Mouse (Mus musculus): Measurements from ENCODE around the gene Calhm1. TPM values are rescaled to one million over a fixed set of nuclear protein-coding genes. Genes with fewer than 3 reads are reported as not detected.

Calhm1 gene
- total and polyA plus RNA-seq, 3 experiments = 0.06 TPM; not detected in 2

DNA sequence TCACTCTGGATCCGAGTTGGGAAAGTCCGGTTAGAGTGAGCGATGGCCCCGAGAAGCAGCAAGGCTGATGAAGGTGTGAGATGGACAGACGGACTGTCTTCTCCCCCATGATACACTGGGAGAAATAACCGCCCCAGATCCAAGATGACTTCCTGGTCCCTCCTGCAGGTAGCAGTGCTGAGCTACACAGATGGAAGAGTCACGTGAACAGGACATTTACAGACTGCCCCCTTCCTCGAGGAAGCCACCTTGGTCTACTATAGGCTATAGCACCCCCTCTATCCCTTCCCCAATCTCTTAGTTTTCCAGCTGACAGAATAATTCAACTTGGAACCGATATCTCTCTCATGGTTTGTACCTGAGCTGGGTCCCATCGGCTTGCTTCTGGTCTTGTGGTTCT lies 33.9 kb upstream of the Calhm1 start:
- Histone ChIP-seq H3K36me3 (ENCODE audit: control insufficient read depth in 1 of 2, insufficient read depth in 2 of 2, low read length in 2 of 2) (no peaks in the 10 kb centered on the region), H3K4me3 (ENCODE audit: control insufficient read depth in 1 of 2, insufficient read depth in 1 of 2, low read depth in 2 of 2, low read length in 2 of 2) (no peak overlapping the region), H3K27ac (ENCODE audit: control insufficient read depth, low read depth, low read length) (no peak overlapping the region), H3K79me2 (ENCODE audit: control insufficient read depth, insufficient read depth, low read length, poor library complexity) (no peaks in the 10 kb centered on the region), H3K4me1 (ENCODE audit: control insufficient read depth in 1 of 2, insufficient read depth in 2 of 2, low read length in 2 of 2) (no peaks in the 10 kb centered on the region), H3K9ac (ENCODE audit: control insufficient read depth, low read depth, low read length, poor library complexity, severe bottlenecking) (no peak overlapping the region), H3K9me3 (replicated peaks; ENCODE audit: insufficient read depth, low read length) (no peaks in the 10 kb centered on the region), H3K27me3 (ENCODE audit: control insufficient read depth in 1 of 2, insufficient read depth in 2 of 2, low read length in 2 of 2) (peaks cover 0 to 3% of the 10 kb centered on the region in 2 experiments; a peak in 3 of 4 replicates)
- TF ChIP-seq POLR2A (IDR thresholded peaks at IDR 0.05; ENCODE audit: control insufficient read depth in 1 of 2, insufficient read depth in 1 of 2, low read depth in 1 of 2, low read length in 2 of 2, poor library complexity in 1 of 2) (no peak), KAT2A (conservative IDR thresholded peaks at IDR 0.05; ENCODE audit: low read depth, low read length) (no peak), CHD1 (IDR thresholded peaks at IDR 0.05; ENCODE audit: low read depth, low read length) (no peak), CTCF (IDR thresholded peaks at IDR 0.05 in 2 of 3, conservative IDR thresholded peaks at IDR 0.05 in 1 of 3; ENCODE audit: control insufficient read depth in 1 of 3, insufficient read depth in 1 of 3, low read depth in 2 of 3, low read length in 3 of 3, poor library complexity in 1 of 3, severe bottlenecking in 1 of 3) (no peak), USF1 (IDR thresholded peaks at IDR 0.05; ENCODE audit: low read depth, low read length) (0 out of 2 replicates have a peak, but pooled peaks have one; percentile 32), ZNF384 (IDR thresholded peaks at IDR 0.05; ENCODE audit: low read depth, low read length) (no peak)
- no peak for DNase-seq (ENCODE audit: low read depth, low spot score)

DNA sequence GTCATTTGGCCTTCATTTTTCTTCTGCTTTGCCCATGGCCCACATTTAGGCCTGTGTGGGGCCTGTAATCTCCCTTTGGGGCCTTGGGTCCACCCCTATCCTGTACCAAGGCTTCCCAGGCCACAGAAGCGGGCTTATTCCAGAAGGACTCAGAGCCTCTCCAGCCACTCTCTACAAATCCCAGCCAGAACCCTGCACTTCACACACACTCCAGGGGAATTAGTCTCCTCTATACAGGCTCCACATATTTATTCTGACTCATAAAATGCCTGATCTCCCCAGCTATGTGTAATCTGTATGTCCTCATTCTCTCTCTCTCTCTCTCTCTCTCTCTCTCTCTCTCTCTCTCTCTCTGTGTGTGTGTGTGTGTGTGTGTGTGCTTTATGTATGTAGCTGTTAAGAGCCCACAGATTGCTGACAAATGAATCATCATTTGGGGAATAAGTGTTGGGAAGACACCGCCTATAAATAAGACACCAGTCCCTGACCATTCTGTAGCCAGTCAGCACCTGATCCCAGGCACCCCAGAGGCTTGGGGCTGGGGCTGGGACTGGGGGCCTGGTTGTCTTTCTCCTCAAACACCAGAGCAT lies 33.0 kb upstream of the Calhm1 start:
- TF ChIP-seq KAT2A (conservative IDR thresholded peaks at IDR 0.05; ENCODE audit: low read depth, low read length) (no peak), CHD1 (IDR thresholded peaks at IDR 0.05; ENCODE audit: low read depth, low read length) (no peak), E2F4 (IDR thresholded peaks at IDR 0.05; ENCODE audit: borderline replicate concordance, low read depth, low read length) (no peak), RAD21 (IDR thresholded peaks at IDR 0.05; ENCODE audit: low read depth, low read length) (no peak), MEF2A (IDR thresholded peaks at IDR 0.05; ENCODE audit: extremely low read depth, insufficient replicate concordance, low read depth, low read length, poor library complexity, severe bottlenecking) (no peak), ELF1 (IDR thresholded peaks at IDR 0.05; ENCODE audit: low read depth, low read length) (no peak), MAX (IDR thresholded peaks at IDR 0.05; ENCODE audit: low read length) (no peak), HCFC1 (IDR thresholded peaks at IDR 0.05; ENCODE audit: low read depth, low read length) (no peak), SMC3 (IDR thresholded peaks at IDR 0.05; ENCODE audit: low read depth, low read length) (no peak), POLR2AphosphoS5 (IDR thresholded peaks at IDR 0.05; ENCODE audit: borderline replicate concordance, low read depth, low read length) (no peak), MAFK (IDR thresholded peaks at IDR 0.05; ENCODE audit: borderline replicate concordance, low read depth, low read length) (no peak), ZC3H11A (IDR thresholded peaks at IDR 0.05; ENCODE audit: low read depth, low read length) (no peak), MYC (IDR thresholded peaks at IDR 0.05; ENCODE audit: low read depth, low read length) (no peak), BHLHE40 (IDR thresholded peaks at IDR 0.05; ENCODE audit: borderline replicate concordance, low read depth, low read length) (no peak), ETS1 (IDR thresholded peaks at IDR 0.05; ENCODE audit: low read depth, low read length) (no peak), RCOR1 (IDR thresholded peaks at IDR 0.05; ENCODE audit: low read depth, low read length) (no peak), ZNF384 (IDR thresholded peaks at IDR 0.05; ENCODE audit: low read depth, low read length) (no peak), GATA1 (IDR thresholded peaks at IDR 0.05; ENCODE audit: low read depth, low read length) (no peak)
- no peaks in the 10 kb centered on the region for H3K4me1 ChIP-seq (ENCODE audit: control insufficient read depth in 1 of 2, insufficient read depth in 2 of 2, low read length in 2 of 2)
- H3K4me3 ChIP-seq (ENCODE audit: control insufficient read depth in 1 of 2, insufficient read depth in 1 of 2, low read depth in 2 of 2, low read length in 2 of 2) = no peak overlapping the region
- no peaks in the 10 kb centered on the region for H3K79me2 ChIP-seq (ENCODE audit: control insufficient read depth, insufficient read depth, low read length, poor library complexity)
- H3K27me3 ChIP-seq (ENCODE audit: control insufficient read depth in 1 of 2, insufficient read depth in 2 of 2, low read length in 2 of 2) = peaks cover 0 to 1% of the 10 kb centered on the region in 2 experiments; a peak in 3 of 4 replicates
- no peaks in the 10 kb centered on the region for H3K9me3 ChIP-seq (replicated peaks; ENCODE audit: insufficient read depth, low read length)
- no peak for DNase-seq (ENCODE audit: low read depth, low spot score)
- no peaks in the 10 kb centered on the region for H3K36me3 ChIP-seq (ENCODE audit: control insufficient read depth in 1 of 2, insufficient read depth in 2 of 2, low read length in 2 of 2)
- no peak overlapping the region for H3K9ac ChIP-seq (ENCODE audit: control insufficient read depth, low read depth, low read length, poor library complexity, severe bottlenecking)
- H3K27ac ChIP-seq (ENCODE audit: control insufficient read depth, low read depth, low read length) = no peak overlapping the region

Measured in MEL (cell line).